Mouse (Mus musculus): ENCODE measurements around the gene Pitpnm2. TPM values are rescaled to one million over a fixed set of nuclear protein-coding genes. Genes with fewer than 3 reads are reported as not detected.

Gene Pitpnm2
- polyA plus RNA-seq, 1 experiment from 2014 or later = 11.8 TPM

DNA sequence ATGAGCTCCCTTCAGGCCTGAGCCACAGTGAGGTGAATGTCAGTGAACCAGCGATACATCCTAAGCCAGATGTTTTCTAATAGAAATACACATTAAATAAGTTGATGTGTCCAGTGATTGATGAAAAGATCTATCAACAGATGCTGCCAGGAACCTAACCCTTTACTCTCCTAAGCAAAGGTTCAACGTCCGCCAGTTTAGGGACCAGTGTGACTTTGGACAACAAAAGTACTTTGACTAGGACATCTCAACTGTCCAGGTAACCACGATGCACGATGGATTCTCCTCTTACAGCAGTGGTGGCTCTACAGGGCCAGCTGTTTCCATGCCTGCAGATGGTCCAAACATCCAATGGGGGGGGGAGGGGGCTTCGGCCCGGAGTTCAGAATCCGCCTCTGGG is 5.1 kb downstream of the Pitpnm2 start:
- Histone ChIP-seq H3K4me2 (no peak overlapping the region), H3K27ac (no peak overlapping the region), H3K9ac (no peak overlapping the region), H3K4me3 (no peak overlapping the region), H3K4me1 (peaks cover 42% of the 10 kb centered on the region), H3K27me3 (replicated peaks) (no peaks in the 10 kb centered on the region), H3K36me3 (replicated peaks) (no peaks in the 10 kb centered on the region), H3K9me3 (no peaks in the 10 kb centered on the region)
- no peak for ATAC-seq (replicated peaks)
- WGBS = 97% methylated on average over 8 of the region's 8 CpGs

DNA sequence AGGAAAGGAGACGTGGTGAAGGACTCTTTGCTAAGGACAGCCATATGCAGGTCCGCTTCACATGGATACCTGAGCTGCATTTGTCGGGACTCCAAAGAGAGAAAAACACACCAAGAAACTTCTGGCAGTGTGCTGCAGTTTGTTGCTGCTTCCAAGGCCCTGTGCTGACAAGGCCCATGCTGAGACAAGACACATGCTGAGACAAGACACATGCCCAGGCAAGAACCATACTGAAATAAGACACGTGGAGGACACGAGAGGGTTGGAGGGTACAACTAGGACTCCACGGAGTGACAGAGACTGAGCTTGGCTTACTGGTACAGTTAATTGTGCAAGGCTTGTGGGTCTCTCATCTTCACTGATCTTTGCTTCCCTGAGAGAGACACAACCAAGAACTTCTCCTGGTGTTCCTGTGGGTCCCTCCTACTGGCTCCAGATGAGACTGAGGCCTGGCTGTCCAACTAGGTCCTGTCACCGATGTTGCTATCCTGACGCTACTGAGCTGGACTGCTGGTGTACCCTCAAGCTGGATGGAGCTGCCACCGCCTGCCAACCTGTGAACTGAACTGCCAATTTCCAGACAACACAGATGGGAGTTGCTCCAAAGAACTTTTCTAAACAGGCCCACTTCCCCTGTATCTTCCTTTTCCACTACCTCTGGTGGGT is 6.2 kb downstream of the Pitpnm2 start:
- no peak overlapping the region for H3K9ac ChIP-seq
- no peaks in the 10 kb centered on the region for H3K9me3 ChIP-seq
- H3K4me3 ChIP-seq = no peak overlapping the region
- H3K4me1 ChIP-seq = peaks cover 35% of the 10 kb centered on the region
- no peak overlapping the region for H3K4me2 ChIP-seq
- WGBS = 93% methylated on average over 9 of the region's 9 CpGs
- no peak for ATAC-seq (replicated peaks)
- no peak overlapping the region for H3K27ac ChIP-seq
- H3K27me3 ChIP-seq (replicated peaks) = no peaks in the 10 kb centered on the region
- no peaks in the 10 kb centered on the region for H3K36me3 ChIP-seq (replicated peaks)

DNA sequence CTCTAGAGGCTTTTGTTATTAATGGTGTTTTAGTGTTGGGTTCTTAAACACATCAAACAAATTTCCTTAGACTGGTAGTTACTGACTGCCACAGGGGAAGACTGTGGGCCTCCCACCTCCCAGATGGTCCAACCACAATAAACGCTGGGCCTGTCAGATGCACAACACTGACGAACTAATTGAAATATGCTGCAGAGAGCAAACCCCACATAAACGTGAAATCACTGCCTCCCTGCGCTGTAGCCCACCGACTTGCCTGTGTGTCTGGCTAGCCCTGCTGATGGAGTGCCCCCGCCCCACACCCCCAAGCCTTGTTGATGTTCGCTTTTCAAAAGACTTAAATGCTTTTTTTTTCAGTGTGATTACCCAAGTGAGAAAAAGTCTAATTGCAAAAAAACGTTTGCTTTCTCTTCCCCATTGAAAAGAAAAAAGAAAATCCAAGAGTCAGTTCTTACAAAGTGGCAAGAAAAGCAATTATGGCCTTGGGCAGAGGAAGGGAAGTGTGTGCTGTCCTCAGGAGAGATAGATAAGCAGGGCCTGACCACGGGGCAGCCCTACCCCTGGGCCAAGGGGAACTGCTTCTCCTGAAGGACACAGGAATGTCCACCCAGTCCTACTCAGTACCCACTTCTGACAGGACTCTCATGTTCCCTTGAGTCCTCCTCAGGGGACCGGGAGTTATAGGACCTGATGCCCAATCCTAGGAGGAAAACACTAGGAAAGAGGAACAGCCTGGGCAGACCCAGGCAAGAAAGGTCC is 7.7 kb downstream of the Pitpnm2 start:
- 0 out of 2 replicates have a peak, but pooled peaks have one; percentile 14 for ATAC-seq (replicated peaks)
- no peaks in the 10 kb centered on the region for H3K27me3 ChIP-seq (replicated peaks)
- 36% methylated on average over 10 of the region's 10 CpGs for WGBS

DNA sequence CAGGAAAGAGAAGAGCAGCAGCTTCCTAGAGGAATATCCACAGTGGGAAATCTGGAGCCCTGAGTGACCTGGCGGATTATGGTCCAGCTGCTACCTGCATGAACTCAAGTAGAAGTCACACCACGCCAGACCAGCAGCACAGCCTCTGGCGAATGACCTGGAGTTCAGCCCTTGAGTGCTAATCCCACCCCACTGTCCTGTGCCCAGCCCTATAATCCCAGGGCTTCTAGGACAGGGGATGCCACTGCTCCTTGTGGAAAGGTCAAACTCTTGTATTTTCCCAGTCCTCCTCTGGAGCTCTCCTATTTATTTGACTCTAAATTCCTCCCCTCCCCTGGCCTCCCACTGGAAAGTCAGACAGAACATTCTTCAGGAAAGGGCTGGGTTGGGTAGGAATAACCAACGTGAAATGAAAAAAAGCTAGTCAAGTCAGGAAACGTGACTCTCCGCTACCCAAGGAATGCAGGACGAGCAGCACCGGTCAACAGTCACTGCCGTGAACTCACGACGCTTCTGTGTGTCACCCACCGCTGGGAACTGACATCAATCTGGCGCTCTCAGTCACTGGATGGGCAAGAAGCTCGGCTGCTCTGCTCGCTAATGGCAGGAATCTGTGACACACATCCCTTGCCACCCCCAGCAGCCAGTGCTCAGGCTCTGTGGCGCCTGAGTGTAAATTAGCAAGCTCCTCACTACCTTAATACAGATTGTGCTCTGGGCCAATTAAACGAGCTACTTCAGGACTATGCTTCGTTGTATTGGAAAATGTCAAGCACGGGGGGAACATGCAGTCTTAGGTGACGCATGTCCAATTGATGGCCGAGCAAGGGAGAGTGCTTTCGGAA is 8.5 kb downstream of the Pitpnm2 start:
- Histone ChIP-seq H3K27ac (peak overlapping the region; percentile 57), H3K9ac (no peak overlapping the region; the same call in 1 of the 2 replicates), H3K4me2 (peak overlapping the region; percentile 14), H3K4me1 (peaks cover 22% of the 10 kb centered on the region), H3K36me3 (replicated peaks) (no peaks in the 10 kb centered on the region), H3K27me3 (replicated peaks) (no peaks in the 10 kb centered on the region), H3K4me3 (no peak overlapping the region), H3K9me3 (no peaks in the 10 kb centered on the region)
- ATAC-seq (replicated peaks) = peak; percentile 54; the same call in 1 of the 2 replicates
- WGBS = 30% methylated on average over 22 of the region's 22 CpGs

More for the DNA sequence above, 7.7 kb downstream of the Pitpnm2 start:
- H3K4me3 ChIP-seq = no peak overlapping the region
- H3K27ac ChIP-seq = peak overlapping the region; percentile 57; the same call in 1 of the 2 replicates
- no peak overlapping the region; the same call in 1 of the 2 replicates for H3K9ac ChIP-seq
- H3K4me2 ChIP-seq = peak overlapping the region; percentile 14; the same call in 1 of the 2 replicates
- H3K36me3 ChIP-seq (replicated peaks) = no peaks in the 10 kb centered on the region
- H3K9me3 ChIP-seq = no peaks in the 10 kb centered on the region
- H3K4me1 ChIP-seq = peaks cover 22% of the 10 kb centered on the region

DNA sequence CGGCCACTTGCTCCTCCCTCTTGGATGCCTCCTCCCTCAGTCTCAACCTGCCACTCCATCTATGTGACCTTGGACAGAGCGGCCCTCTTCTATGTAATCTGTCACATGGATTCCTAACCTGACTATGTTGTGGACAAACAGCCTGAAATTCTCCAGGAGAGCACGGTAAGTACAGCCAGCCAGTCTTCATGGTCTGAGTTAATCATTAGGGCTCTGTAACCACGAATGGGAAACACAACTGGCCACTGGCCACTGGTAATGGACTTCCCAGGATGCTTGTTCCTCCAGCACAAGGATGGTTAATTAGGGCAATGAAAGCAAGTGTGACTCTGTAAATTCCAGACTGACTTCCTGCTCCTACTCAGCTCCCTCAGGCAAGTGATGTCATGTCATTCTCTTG is 13.4 kb downstream of the Pitpnm2 start:
- WGBS = 89% methylated on average over 4 of the region's 4 CpGs
- Histone ChIP-seq H3K9ac (no peak overlapping the region), H3K4me3 (no peak overlapping the region), H3K27me3 (replicated peaks) (no peaks in the 10 kb centered on the region), H3K36me3 (replicated peaks) (no peaks in the 10 kb centered on the region), H3K27ac (no peak overlapping the region), H3K4me1 (peaks cover 19% of the 10 kb centered on the region), H3K9me3 (no peaks in the 10 kb centered on the region), H3K4me2 (no peak overlapping the region)
- ATAC-seq (replicated peaks) = no peak

DNA sequence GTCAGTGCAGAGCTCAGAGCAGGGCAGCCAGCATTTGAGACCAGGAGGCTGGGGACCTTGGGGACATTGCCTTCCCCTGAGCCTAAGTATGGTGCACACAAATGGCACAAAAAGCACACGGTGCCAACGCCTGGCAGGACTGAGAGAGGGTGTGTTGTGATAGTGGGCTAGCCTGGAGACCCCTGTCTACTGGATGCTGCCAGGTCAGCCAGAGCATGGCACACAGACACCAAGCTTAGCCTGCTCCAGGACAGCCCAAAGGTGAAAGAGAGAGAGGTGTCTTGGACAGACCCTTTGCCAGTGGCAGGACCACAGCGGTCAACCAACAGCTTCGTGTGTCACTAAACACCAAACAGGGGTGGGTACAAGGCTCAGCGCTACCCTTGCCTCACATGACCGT is 14.8 kb downstream of the Pitpnm2 start:
- ATAC-seq (replicated peaks) = no peak
- no peaks in the 10 kb centered on the region for H3K9me3 ChIP-seq
- no peaks in the 10 kb centered on the region for H3K36me3 ChIP-seq (replicated peaks)
- H3K27me3 ChIP-seq (replicated peaks) = no peaks in the 10 kb centered on the region
- no peak overlapping the region for H3K9ac ChIP-seq
- no peak overlapping the region for H3K27ac ChIP-seq
- peaks cover 10% of the 10 kb centered on the region for H3K4me1 ChIP-seq
- no peak overlapping the region for H3K4me3 ChIP-seq
- no peak overlapping the region for H3K4me2 ChIP-seq
- WGBS = 87% methylated on average over 6 of the region's 6 CpGs

DNA sequence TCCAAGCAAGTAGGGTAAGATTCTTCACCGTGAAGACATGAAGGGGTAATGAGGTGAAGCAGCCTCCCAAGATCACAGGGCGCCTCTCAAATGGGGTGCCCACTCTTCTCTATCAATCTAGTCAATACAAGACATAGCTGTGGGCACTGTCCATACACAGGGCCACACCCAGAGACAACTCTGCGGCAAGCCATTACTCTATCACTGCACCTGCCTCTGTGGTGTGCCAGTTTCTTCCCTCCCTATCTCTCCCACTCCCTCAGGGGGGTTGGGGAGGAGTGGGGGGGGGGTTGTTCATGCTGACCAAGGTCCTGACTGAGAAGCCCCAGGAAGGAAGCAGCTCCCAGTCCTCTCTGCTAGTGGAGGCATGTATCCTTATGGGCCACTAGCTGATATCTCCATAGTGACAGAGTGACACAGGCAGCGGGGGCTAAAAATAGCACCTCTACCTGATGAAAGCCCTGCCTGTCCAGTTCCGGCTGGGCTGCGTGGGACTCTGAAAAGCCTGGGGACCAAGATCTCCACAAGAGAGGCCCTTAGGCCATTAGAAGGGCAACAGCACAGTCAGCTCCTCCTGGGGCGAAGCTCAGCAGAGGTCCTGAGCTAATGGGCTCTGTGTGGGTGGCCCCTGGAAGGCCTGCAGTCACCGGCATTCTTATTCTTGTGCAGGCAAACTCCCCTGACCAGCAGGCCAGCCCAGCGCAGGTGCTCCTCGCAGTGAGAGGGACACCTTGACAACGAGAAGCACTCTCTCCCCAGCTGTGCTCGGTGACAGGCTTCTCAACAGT is 15.5 kb downstream of the Pitpnm2 start:
- Histone ChIP-seq H3K36me3 (replicated peaks) (no peaks in the 10 kb centered on the region), H3K4me3 (no peak overlapping the region), H3K4me2 (no peak overlapping the region), H3K9me3 (no peaks in the 10 kb centered on the region), H3K27me3 (replicated peaks) (no peaks in the 10 kb centered on the region), H3K27ac (no peak overlapping the region), H3K4me1 (peaks cover 10% of the 10 kb centered on the region), H3K9ac (no peak overlapping the region)
- WGBS = 59% methylated on average over 12 of the region's 12 CpGs
- no peak for ATAC-seq (replicated peaks)

DNA sequence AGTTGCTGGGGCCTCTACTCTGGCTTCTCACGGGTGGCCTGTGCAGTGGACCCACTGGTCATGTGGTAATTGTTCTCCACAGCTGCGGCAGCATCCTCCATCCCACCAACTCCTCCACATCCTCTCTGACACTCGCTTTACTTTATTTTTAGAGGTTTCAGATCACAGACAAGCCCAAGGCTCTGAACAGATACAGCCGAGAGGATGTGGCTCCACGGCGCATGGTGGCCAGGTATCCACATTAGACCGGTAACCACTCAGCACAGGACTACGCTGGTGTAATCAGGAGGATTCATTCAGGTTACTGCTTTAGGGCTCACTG is 16.5 kb downstream of the Pitpnm2 start:
- Histone ChIP-seq H3K9me3 (no peaks in the 10 kb centered on the region), H3K9ac (no peak overlapping the region), H3K27me3 (replicated peaks) (no peaks in the 10 kb centered on the region), H3K36me3 (replicated peaks) (no peaks in the 10 kb centered on the region), H3K4me2 (no peak overlapping the region), H3K4me1 (peaks cover 10% of the 10 kb centered on the region), H3K4me3 (no peak overlapping the region), H3K27ac (no peak overlapping the region)
- ATAC-seq (replicated peaks) = no peak
- WGBS = 90% methylated on average over 8 of the region's 8 CpGs

DNA sequence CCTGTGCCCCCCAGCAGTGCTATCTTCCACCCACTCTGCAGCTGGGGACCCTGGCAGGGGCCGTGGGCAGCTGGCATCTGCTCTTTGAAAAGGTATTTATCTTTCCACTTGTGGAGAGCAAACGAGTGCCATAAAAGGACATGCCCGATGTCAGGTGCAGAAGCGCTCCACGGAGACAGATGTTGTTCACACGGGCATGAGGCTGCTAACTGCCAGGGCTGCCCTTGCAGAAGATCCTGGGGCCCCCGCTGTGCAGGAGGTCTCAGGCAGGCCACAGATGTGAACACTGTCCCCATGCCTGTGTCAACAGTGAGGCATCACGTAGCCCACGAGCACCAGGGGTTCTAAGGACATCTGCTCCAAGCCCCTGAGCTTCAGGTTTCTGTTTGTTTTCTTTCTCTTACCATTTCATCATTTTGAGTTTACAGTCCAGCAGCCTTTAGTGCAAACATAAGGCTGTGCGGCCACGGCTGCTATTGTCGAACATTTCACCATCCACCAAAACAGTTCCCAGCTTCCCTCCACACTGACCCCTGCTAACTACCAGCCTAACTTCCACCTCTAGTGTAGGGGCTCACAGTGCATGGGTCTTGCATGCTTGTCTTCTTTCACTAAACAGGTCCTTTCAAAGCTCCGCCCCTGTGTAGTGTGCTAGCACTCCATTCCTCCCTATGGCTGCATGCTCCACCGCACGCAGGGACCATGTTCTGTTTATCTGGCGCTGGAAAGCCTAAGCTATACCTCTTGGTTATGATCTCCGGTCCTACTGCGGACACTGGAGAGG is 17.0 kb downstream of the Pitpnm2 start:
- Histone ChIP-seq H3K36me3 (replicated peaks) (no peaks in the 10 kb centered on the region), H3K9me3 (no peaks in the 10 kb centered on the region), H3K27me3 (replicated peaks) (no peaks in the 10 kb centered on the region), H3K4me2 (no peak overlapping the region), H3K4me3 (no peak overlapping the region), H3K9ac (no peak overlapping the region), H3K4me1 (peaks cover 10% of the 10 kb centered on the region), H3K27ac (no peak overlapping the region)
- no peak for ATAC-seq (replicated peaks)
- 70% methylated on average over 18 of the region's 18 CpGs for WGBS

DNA sequence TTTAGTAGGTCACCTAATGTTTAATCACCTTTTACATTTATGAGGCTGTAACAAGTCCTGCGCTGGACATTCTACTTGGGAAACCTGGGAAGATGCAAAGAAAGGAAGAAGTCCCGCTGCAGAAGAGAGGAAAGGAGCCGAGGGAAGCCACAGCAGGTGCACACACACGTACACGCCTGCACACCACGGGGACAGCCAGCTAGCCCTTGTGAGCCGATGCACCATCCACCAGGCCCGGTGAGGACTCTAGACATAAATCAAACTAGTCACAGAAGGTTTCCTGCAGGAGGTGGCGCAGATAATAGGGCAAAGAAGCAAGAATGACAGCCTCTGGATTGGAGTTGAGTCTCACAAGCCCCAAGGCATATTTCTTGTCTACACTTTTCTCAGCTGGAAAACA is 19.1 kb downstream of the Pitpnm2 start:
- Histone ChIP-seq H3K36me3 (replicated peaks) (no peaks in the 10 kb centered on the region), H3K4me2 (no peak overlapping the region), H3K4me3 (no peak overlapping the region), H3K9me3 (no peaks in the 10 kb centered on the region), H3K27me3 (replicated peaks) (no peaks in the 10 kb centered on the region), H3K27ac (no peak overlapping the region), H3K9ac (no peak overlapping the region), H3K4me1 (peaks cover 10% of the 10 kb centered on the region)
- WGBS = 74% methylated on average over 9 of the region's 9 CpGs
- ATAC-seq (replicated peaks) = no peak

DNA sequence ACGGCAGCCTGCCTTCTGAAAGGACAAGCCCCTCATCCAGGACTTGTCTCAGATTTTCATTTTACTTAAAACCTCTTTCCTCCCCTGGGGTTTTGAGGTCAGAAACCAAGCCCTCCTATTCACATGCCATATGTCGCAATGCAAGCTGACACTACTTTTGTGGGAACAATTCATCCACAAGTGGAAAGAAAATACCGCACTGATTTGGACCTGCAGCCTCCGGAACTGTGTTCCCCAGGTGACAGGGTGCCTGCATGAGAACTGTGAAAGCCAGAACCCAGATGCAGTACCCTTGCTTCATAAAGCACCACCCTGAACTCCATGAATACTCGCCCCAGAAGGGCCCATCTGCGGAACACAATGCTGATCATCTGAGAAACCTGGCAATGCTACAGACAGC is 22.4 kb downstream of the Pitpnm2 start:
- H3K27me3 ChIP-seq (replicated peaks) = no peaks in the 10 kb centered on the region
- no peak for ATAC-seq (replicated peaks)
- no peak overlapping the region for H3K4me3 ChIP-seq
- no peak overlapping the region for H3K9ac ChIP-seq
- no peaks in the 10 kb centered on the region for H3K36me3 ChIP-seq (replicated peaks)
- no peak overlapping the region for H3K4me2 ChIP-seq
- peaks cover under 1% of the 10 kb centered on the region; the same call in 1 of the 2 replicates for H3K4me1 ChIP-seq
- H3K9me3 ChIP-seq = no peaks in the 10 kb centered on the region
- WGBS = 57% methylated on average over 6 of the region's 6 CpGs
- no peak overlapping the region for H3K27ac ChIP-seq
